Mouse (Mus musculus) neural tube, embryonic 14.5 days (tissue): ENCODE results near the gene Dclk1. TPM values are rescaled to one million over a fixed set of nuclear protein-coding genes. Genes with fewer than 3 reads are reported as not detected.

ENCODE experiments used
- ATAC-seq: fragments of 200-750 bp; cut with Nextera tagmentation; 2 replicates; pipeline ENCODE4 v1.8.0; 2017; ENCODE audit warnings: low read depth, mild to moderate bottlenecking, moderate TSS enrichment, moderate library complexity
- H3K27ac ChIP-seq: fragments of 300-500 bp; sonication (generic); 2 replicates; pipeline ENCODE4 v1.5.1; 2014; ENCODE audit warnings: low read depth, mild to moderate bottlenecking, control low read depth, low read length, moderate library complexity, mixed read lengths
- H3K27me3 ChIP-seq: fragments of 300-500 bp; sonication (generic); 2 replicates; pipeline ENCODE4 v1.6.1; 2014; ENCODE audit warnings: low read length; ENCODE audit not compliant: control insufficient read depth, insufficient read depth
- H3K36me3 ChIP-seq: fragments of 300-500 bp; sonication (generic); 2 replicates; pipeline ENCODE4 v1.6.1; 2014; ENCODE audit warnings: low read length, mixed read lengths; ENCODE audit not compliant: control insufficient read depth, insufficient read depth
- H3K4me1 ChIP-seq: fragments of 300-500 bp; sonication (generic); 2 replicates; pipeline ENCODE4 v1.6.1; 2014; ENCODE audit warnings: low read length; ENCODE audit not compliant: control insufficient read depth, insufficient read depth
- H3K4me2 ChIP-seq: fragments of 300-500 bp; sonication (generic); 2 replicates; pipeline ENCODE4 v1.6.1; 2014; ENCODE audit warnings: mild to moderate bottlenecking, low read depth, low read length, control low read depth
- H3K4me3 ChIP-seq: fragments of 300-500 bp; sonication (generic); 2 replicates; pipeline ENCODE4 v1.5.1; 2014; ENCODE audit warnings: low read depth, low read length, control low read depth, mixed read lengths
- H3K9ac ChIP-seq: fragments of 300-500 bp; sonication (generic); replicated peaks from 2 replicates; pipeline ENCODE4 v1.6.1; 2014; ENCODE audit warnings: low read depth, mild to moderate bottlenecking, control low read depth, low read length, mixed read lengths
- H3K9me3 ChIP-seq: fragments of 300-500 bp; sonication (generic); 2 replicates; pipeline ENCODE4 v1.6.1; 2016; ENCODE audit warnings: low read length; ENCODE audit not compliant: control insufficient read depth
- WGBS: fragments of 180-500 bp; shearing (Covaris S2); extraction: QIAGEN DNeasy Blood & Tissue Kit; methylation state at CpG from one replicate; pipeline ENCODE4 v1.1.7; 2014; 5-methylcytosine and 5-hydroxymethylcytosine counted together
- polyA plus RNA-seq: library from polyadenylated mRNA; unstranded; fragments of >200 nt; fragmentation: Nextera tagmentation; extraction: Ambion mirVana; gene quantifications from 2 replicates; pipeline ENCODE4 v1.2.1, GENCODE M21; 2014

The Dclk1 gene
- polyA plus RNA-seq, 1 experiment from 2014 or later: 297 TPM

GRCm38 (mm10) chr3:55438824-55439446 lies 196.8 kb downstream of the Dclk1 start:
- H3K9me3 ChIP-seq: no peaks in the 10 kb centered on the region
- no peaks in the 10 kb centered on the region for H3K4me1 ChIP-seq
- ATAC-seq: no peak
- no peaks in the 10 kb centered on the region for H3K36me3 ChIP-seq
- no peak overlapping the region for H3K27ac ChIP-seq
- no peak overlapping the region for H3K4me3 ChIP-seq
- no peaks in the 10 kb centered on the region for H3K27me3 ChIP-seq
- H3K4me2 ChIP-seq: no peak overlapping the region
- WGBS: 81% methylated on average over 7 of the region's 7 CpGs
- H3K9ac ChIP-seq: no peak overlapping the region

- no peak overlapping the region; the same call in 1 of the 2 replicates for H3K27ac ChIP-seq
- no peaks in the 10 kb centered on the region for H3K27me3 ChIP-seq
- no peak overlapping the region for H3K4me2 ChIP-seq
- no peak overlapping the region for H3K4me3 ChIP-seq
- no peak for ATAC-seq
- WGBS: 66% methylated on average over 8 of the region's 8 CpGs
- no peaks in the 10 kb centered on the region for H3K4me1 ChIP-seq
- no peaks in the 10 kb centered on the region for H3K9me3 ChIP-seq
- H3K9ac ChIP-seq: no peak overlapping the region
- no peaks in the 10 kb centered on the region for H3K36me3 ChIP-seq
Measured at GRCm38 (mm10) chr3:55440342-55440741, 198.2 kb downstream of the Dclk1 start.

GRCm38 (mm10) chr3:55442012-55442645 lies 200.0 kb downstream of the Dclk1 start:
- WGBS: 76% methylated on average over 11 of the region's 11 CpGs
- ATAC-seq: no peak
- no peak overlapping the region for H3K27ac ChIP-seq
- no peak overlapping the region for H3K4me2 ChIP-seq
- H3K4me1 ChIP-seq: no peaks in the 10 kb centered on the region
- H3K9me3 ChIP-seq: no peaks in the 10 kb centered on the region
- no peaks in the 10 kb centered on the region for H3K36me3 ChIP-seq
- H3K9ac ChIP-seq: no peak overlapping the region
- H3K27me3 ChIP-seq: no peaks in the 10 kb centered on the region
- no peak overlapping the region for H3K4me3 ChIP-seq

- Histone ChIP-seq H3K4me2 (no peak overlapping the region), H3K36me3 (no peaks in the 10 kb centered on the region), H3K9ac (no peak overlapping the region), H3K4me3 (no peak overlapping the region), H3K9me3 (no peaks in the 10 kb centered on the region), H3K4me1 (no peaks in the 10 kb centered on the region), H3K27ac (no peak overlapping the region), H3K27me3 (no peaks in the 10 kb centered on the region)
- 89% methylated on average over 8 of the region's 8 CpGs for WGBS
- ATAC-seq: no peak
Measured at GRCm38 (mm10) chr3:55443271-55443670, 201.1 kb downstream of the Dclk1 start.

GRCm38 (mm10) chr3:55443725-55444124 lies 201.6 kb downstream of the Dclk1 start:
- Histone ChIP-seq H3K4me3 (no peak overlapping the region), H3K36me3 (no peaks in the 10 kb centered on the region), H3K9me3 (no peaks in the 10 kb centered on the region), H3K27me3 (no peaks in the 10 kb centered on the region), H3K4me1 (no peaks in the 10 kb centered on the region), H3K9ac (no peak overlapping the region), H3K4me2 (no peak overlapping the region), H3K27ac (no peak overlapping the region)
- 96% methylated on average over 2 of the region's 2 CpGs for WGBS
- no peak for ATAC-seq

- H3K9me3 ChIP-seq: no peaks in the 10 kb centered on the region
- H3K4me2 ChIP-seq: no peak overlapping the region
- ATAC-seq: no peak
- WGBS: 89% methylated on average over 7 of the region's 7 CpGs
- no peaks in the 10 kb centered on the region for H3K36me3 ChIP-seq
- H3K4me1 ChIP-seq: no peaks in the 10 kb centered on the region
- H3K27ac ChIP-seq: no peak overlapping the region
- no peaks in the 10 kb centered on the region for H3K27me3 ChIP-seq
- no peak overlapping the region for H3K4me3 ChIP-seq
- H3K9ac ChIP-seq: no peak overlapping the region
Measured at GRCm38 (mm10) chr3:55446681-55447080, 204.5 kb downstream of the Dclk1 start.

- no peak overlapping the region for H3K27ac ChIP-seq
- no peak for ATAC-seq
- no peak overlapping the region for H3K9ac ChIP-seq
- no peaks in the 10 kb centered on the region for H3K9me3 ChIP-seq
- no peaks in the 10 kb centered on the region for H3K27me3 ChIP-seq
- no peak overlapping the region for H3K4me3 ChIP-seq
- no peaks in the 10 kb centered on the region for H3K4me1 ChIP-seq
- no peak overlapping the region for H3K4me2 ChIP-seq
- 77% methylated on average over 5 of the region's 5 CpGs for WGBS
- H3K36me3 ChIP-seq: no peaks in the 10 kb centered on the region
Measured at GRCm38 (mm10) chr3:55447486-55448460, 205.6 kb downstream of the Dclk1 start.

- no peaks in the 10 kb centered on the region for H3K4me1 ChIP-seq
- no peak overlapping the region for H3K4me2 ChIP-seq
- no peak overlapping the region for H3K9ac ChIP-seq
- no peaks in the 10 kb centered on the region for H3K9me3 ChIP-seq
- H3K27me3 ChIP-seq: no peaks in the 10 kb centered on the region
- H3K27ac ChIP-seq: no peak overlapping the region
- ATAC-seq: no peak
- H3K4me3 ChIP-seq: no peak overlapping the region
- no peaks in the 10 kb centered on the region for H3K36me3 ChIP-seq
- 85% methylated on average over 2 of the region's 2 CpGs for WGBS
Measured at GRCm38 (mm10) chr3:55449148-55449547, 207.0 kb downstream of the Dclk1 start.

- Histone ChIP-seq H3K9ac (no peak overlapping the region), H3K4me3 (no peak overlapping the region), H3K9me3 (no peaks in the 10 kb centered on the region), H3K27me3 (no peaks in the 10 kb centered on the region), H3K4me1 (no peaks in the 10 kb centered on the region), H3K36me3 (no peaks in the 10 kb centered on the region), H3K4me2 (no peak overlapping the region), H3K27ac (no peak overlapping the region)
- ATAC-seq: no peak
- WGBS: 95% methylated on average over 14 of the region's 14 CpGs
Measured at GRCm38 (mm10) chr3:55451035-55451434, 208.9 kb downstream of the Dclk1 start.
